Mouse (Mus musculus): ENCODE results near the gene Nme6. TPM values are rescaled to one million over a fixed set of nuclear protein-coding genes. Genes with fewer than 3 reads are reported as not detected.

The Nme6 gene
- total RNA-seq, 2 experiments from 2014 or later, result 28.8 to 30.8 TPM

DNA sequence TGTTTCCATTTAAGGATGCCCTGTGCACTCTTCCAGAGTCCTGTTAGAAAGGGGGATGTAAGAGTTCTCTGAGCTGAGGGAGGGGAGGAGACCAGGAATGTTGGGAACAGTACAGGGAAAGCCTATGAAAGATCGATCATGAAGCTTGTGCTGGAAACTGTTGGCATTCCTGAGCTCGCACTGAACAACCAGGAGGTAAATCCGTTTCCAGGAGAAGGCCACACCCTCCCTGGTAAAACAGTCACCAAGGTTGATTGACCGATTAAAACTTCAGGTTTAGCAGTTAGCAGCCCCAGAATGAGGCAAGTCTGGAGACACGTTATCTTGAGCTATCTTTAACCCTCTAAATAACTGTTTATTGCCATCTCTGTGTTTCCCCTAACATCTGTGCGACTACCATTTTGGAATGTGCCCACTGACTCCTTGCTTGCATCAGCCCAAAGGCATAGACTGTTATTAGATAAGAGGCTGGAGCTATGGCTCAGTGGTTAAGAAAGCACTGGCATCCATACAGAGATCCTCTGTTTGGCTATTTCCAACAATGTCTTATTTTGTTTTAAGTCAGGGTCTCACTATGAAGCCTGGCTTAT lies 38.5 kb downstream of the Nme6 start:
- DNase-seq (ENCODE audit: low spot score), result no peak

DNA sequence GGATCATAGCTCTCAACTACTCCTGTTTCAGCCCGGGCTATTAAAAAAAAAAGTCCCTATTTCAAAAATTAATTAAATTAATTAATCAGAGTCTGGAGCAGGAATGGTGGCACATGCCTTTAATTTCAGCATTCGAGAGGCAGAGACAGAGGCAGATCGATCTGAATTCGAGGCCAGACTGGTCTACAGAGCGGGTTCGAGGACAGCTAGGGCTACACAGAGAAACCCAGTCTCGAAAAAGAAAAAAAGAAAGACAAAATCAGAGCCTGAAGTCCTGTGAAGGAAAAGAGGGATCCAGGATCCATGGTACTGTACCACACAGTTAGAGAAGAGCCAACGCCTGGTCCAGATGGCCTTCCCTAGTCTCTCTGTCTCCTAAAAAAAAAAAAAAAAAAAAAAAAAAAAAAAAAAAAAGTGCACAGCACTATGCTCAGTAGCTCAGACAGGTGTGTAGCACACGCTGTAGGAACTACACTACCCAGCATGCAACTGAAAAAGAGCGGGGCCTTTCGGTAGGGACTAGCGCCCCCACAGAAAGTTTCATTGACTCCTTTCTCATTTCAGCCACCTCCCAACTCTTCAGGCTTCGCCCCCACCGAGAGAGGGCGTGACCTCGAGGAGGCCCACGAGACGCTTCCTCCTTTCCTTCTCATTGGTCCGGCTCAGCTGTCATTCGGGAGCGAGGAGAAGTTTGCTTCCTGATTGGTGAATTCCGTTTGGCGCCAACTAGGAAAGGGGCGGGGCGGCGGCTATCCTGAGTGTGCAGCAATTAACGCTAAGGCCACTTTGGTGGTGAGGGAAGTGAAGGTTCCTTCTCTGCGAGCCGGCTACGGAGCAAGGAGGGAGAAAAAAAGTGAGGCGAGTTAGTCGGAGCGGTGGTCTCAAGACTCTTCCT lies 42.5 kb downstream of the Nme6 start, which contains the start of gene Cdc25a:
Gene Cdc25a, plus strand, starts transcription at position 783 of the 895 bp plus-strand sequence.
- DNase-seq (ENCODE audit: low spot score), result peak; percentile 98

DNA sequence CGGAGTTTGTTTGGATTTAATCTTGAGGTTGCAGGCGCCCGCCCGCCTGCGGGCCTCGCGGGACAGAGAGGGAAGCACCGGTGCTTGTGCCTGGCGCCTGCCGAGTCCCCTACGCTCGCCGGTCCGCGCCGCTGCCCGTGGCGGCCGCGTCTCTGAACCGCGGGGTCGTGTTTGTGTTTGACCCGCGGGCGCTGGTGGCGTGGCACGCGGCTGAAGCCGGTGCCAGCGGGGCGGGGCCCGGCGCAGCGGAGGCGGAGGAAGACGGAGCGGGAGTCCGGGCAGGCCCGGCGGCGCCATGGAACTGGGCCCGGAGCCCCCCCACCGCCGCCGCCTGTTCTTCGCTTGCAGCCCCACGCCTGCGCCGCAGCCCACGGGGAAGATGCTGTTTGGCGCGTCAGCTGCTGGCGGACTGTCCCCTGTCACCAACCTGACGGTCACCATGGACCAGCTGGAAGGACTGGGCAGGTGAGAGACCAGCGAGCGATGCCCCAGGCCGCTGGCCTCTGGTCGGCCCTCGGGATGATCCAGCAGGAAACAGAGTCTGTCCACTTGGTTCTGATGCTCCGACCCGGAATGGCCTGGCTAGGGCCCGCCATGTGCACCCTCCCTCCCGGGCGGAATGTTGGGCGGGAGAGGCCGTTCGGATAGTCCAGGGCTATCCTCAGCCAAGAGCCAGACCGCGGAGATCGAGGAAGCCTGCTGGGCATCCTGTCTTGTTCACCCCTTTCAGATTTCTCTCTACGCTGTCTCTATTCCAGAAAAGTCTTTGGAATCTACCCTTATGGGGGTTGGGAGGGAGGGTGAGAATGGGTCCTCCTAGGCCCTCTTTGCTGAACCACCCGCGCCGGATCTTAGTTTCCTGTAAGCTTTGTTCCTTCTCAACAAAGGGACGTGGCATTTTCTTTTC lies 43.4 kb downstream of the Nme6 start:
- DNase-seq (ENCODE audit: low spot score), result peak; percentile 41

DNA sequence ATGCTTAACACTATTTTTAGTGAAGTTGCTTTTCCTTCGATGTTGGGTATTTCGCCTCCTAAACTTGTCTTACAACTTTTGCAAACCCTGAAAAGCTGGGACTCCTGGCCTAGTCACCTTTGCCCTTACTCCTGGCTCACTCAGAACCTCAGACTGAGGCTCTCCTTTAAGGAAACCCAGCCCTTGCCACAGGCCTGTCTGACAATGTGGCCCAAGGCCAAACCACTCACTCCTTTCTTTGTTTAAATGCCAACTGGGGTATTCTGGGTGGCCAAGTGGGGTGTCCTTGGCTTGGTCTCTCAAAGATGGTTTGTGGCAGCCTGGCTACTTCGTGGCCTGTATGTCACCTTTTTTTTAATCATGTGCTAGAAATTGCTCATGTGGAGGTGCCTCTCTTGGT lies 44.2 kb downstream of the Nme6 start:
- no peak for DNase-seq (ENCODE audit: low spot score)

DNA sequence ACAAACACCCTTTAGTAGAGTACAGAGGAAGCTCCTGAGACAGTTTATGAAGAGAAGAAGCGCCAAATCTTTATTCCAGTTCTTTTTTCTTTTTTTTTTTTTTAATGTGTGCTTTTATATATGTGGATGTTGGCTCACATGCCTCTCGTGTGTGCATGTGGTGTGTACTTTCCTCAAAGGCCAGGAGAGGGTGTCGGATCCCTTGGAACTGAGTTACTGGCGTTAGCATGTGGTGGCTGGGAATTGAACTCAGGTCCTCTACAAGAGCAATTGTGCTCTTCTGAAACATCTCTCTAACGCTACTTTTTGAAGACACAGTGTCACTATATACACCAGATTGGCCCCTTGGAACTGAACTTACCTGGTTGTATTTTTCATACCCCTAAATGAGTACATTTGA lies 45.1 kb downstream of the Nme6 start:
- DNase-seq (ENCODE audit: low spot score), result no peak

DNA sequence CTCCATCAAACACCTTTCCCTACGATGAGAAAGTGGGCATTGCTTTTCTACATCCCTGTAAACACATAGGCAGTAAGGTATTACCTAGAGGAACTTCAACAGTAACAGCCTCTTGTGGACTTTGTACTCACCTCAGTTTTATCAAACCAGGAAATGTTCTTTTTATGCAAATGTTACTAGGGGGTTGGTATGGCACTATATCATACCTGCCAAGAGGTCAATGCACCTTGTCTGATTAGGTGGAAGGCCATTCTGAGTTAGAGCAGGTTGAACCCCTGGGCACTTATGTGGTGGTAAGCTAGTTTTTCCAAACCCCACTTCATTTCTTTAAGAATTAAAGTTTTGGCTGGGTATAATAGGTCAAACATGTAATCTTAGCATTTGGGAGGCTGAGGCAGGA lies 46.8 kb downstream of the Nme6 start:
- no peak for DNase-seq (ENCODE audit: low spot score)

DNA sequence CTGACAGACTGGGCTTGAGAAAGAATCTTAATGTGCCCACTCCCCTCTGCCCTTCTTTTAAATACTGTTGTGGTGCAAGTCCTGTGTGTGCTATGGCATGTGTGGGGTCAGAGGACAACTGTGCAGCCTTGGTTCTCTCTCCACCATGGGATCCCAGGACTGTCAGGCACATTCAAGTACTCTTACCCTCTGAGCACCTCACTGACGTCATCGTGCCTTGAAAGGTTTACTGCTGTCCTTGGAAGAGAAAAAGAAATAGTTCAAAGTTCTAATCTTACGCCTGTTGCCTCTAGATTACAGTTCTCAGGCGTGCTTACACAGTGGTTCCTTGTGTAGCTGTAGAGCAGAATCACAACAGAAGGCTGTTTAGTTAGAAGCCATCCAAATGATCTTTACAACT lies 53.7 kb downstream of the Nme6 start:
- no peak for DNase-seq (ENCODE audit: low spot score)

DNA sequence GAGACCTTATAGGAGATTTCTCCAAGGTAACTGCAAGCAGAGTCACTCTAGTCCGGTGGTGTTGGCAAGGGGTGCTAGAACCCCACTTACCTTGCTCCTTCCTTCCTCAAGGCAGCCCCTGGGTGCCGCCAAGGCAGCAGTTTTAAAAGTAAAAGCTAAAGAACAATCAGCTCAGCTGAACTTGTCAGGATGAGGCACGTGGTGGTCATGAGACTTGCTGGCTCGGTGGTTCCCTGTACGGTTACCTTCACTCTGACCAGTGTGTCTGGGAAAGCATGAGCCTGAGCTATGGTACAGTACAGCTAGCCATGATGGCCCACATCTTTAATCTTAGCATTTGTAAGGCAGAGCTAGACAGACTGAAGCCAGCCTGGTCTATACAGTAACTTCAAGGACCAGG lies 54.8 kb downstream of the Nme6 start:
- DNase-seq (ENCODE audit: low spot score), result no peak

DNA sequence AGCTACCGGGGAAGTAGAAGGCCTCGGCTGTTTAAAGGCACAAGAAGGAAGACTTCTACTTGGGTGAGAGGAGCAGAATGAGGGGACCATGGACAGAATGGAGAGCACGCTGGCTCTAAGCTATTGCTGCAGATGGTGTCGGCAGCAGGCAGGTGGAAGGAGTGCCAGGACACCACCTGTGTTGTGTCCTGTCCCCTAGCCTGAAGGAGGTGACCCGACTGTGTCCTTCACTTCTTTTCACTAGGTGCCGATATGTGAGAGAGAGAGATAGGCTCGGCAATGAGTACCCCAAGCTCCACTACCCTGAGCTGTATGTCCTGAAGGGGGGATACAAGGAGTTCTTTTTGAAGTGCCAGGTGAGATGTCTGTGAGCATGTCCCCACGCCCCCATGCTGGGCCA lies 59.0 kb downstream of the Nme6 start:
- no peak for DNase-seq (ENCODE audit: low spot score)

Small RNA genes lying within 50 kb of the gene (microRNA-seq; reads per million reads assigned to microRNA genes)
- not detected for gene Mir7089

Other genes with a start within 250 kb of the Nme6 start
- not detected for gene Fbxw24, start 206.7 kb upstream of the Nme6 start, total RNA-seq (2021)
- not detected for gene Fbxw25, start 168.1 kb upstream of the Nme6 start, total RNA-seq (2021)
- not detected for gene Fbxw18, start 130.0 kb upstream of the Nme6 start, total RNA-seq (2021)
- not detected for gene Fbxw26, start 86.7 kb upstream of the Nme6 start, total RNA-seq (2021)
- not detected for gene Fbxw27, start 42.1 kb upstream of the Nme6 start, total RNA-seq (2021)
- gene Spink8, start 20.5 kb upstream of the Nme6 start, total RNA-seq (2021), result not detected
- not detected for gene Camp, start 16.9 kb downstream of the Nme6 start, total RNA-seq (2021)
- gene Cdc25a, start 42.8 kb downstream of the Nme6 start, total RNA-seq (2021), result 1 to 10 TPM; 3.9 to 4.7 TPM
- 100 to 1,000 TPM; 514 to 562 TPM for gene Map4, start 98.7 kb downstream of the Nme6 start, total RNA-seq (2021)

Measured in gastrocnemius, adult 18-20 months (tissue).